15 mouse cellular contexts compared by ENCODE assay signal in the genomic region with DNA sequence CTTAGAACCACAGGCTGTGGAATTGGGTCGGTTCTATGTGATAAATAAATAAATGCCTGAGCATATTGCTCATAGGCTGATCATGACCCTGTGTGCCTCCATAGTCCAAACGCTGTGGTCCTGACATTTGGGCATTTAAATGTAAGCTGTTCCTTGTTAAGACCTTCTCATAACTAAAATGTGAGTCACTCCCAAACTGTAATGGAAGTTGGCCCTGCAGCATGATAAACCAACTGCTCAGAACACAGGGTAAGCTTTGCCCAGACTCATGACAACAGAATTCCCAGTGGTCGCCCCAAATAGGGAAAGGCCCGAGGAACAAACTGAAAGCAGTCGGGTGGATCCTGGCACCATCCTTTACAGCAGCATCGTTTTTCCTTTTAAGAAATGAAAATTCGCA. TPM values are rescaled to one million over a fixed set of nuclear protein-coding genes. Genes with fewer than 3 reads are reported as not detected.
A peak's percentile ranks its signal among the peaks of the same experiment; 100 is the strongest.
DNase-seq lines count a peak whose midpoint lies in the region; ATAC-seq and TF ChIP-seq lines count a peak whose summit lies in the region.
"Had no signal": no experiment of that assay in that cellular context is flagged by ENCODE, and none has a peak within 500 bp of the region (broad histone marks: within the 10 kb centered on the region; RNA-seq: fewer than 3 reads in every experiment).

No protein-coding gene starts in this region.

- WGBS in intestine, embryonic 16.5 days = 72% methylated on average over 7 of the region's 7 CpGs
- WGBS in intestine, postnatal 0 days = 67% methylated on average over 7 of the region's 7 CpGs

- DNase-seq in adrenal gland, postnatal 10 days = peak; percentile 20
- no peak for DNase-seq in adrenal gland, adult 18-20 months (ENCODE audit: low spot score in 2 of 2)
- peak; percentile 81 for DNase-seq in Muller cell, postnatal 12 days (ENCODE audit: inconsistent ontology term)
- DNase-seq in heart, postnatal 25 days (ENCODE audit: low spot score) = peak; percentile 8
- DNase-seq: cerebellum, adult 11-12 months; left cerebral cortex, postnatal 4 days; thymus, adult 2 months had no signal

- H3K27ac ChIP-seq in intestine, embryonic 16.5 days (ENCODE audit: low read length) = 0 out of 2 replicates have a peak overlapping the region, but pooled peaks have one; percentile 12
- H3K27ac ChIP-seq in intestine, postnatal 0 days (ENCODE audit: low read depth, low read length) = no peak overlapping the region
- H3K27ac ChIP-seq: liver, embryonic 14.5 days had no signal

- H3K4me1 ChIP-seq in intestine, embryonic 16.5 days (ENCODE audit: control insufficient read depth, insufficient read depth, low read length) = peaks cover 4% of the 10 kb centered on the region; the same call in 1 of the 2 replicates
- no peaks in the 10 kb centered on the region; the same call in 1 of the 2 replicates for H3K4me1 ChIP-seq in intestine, postnatal 0 days (replicated peaks; ENCODE audit: control insufficient read depth, insufficient read depth, low read length)

- no peak for ATAC-seq in intestine, embryonic 16.5 days
- ATAC-seq in intestine, postnatal 0 days = no peak
- ATAC-seq in frontal cortex, adult (ENCODE audit: low TSS enrichment) = no peak
- ATAC-seq in cerebellum, adult (ENCODE audit: insufficient number of reproducible peaks, low FRiP score, low TSS enrichment) = no peak
- ATAC-seq: inflammation-experienced regulatory T-cells, adult 6 months had no signal

- no peaks in the 10 kb centered on the region for H3K27me3 ChIP-seq in intestine, embryonic 16.5 days (replicated peaks; ENCODE audit: control insufficient read depth, insufficient read depth, low read length)
- H3K27me3 ChIP-seq in intestine, postnatal 0 days (replicated peaks; ENCODE audit: control insufficient read depth, insufficient read depth, low read length) = no peaks in the 10 kb centered on the region

- no peaks in the 10 kb centered on the region for H3K36me3 ChIP-seq in intestine, embryonic 16.5 days (ENCODE audit: control insufficient read depth, insufficient read depth, low read length)
- H3K36me3 ChIP-seq in intestine, postnatal 0 days (ENCODE audit: control insufficient read depth, insufficient read depth) = no peaks in the 10 kb centered on the region
- H3K36me3 ChIP-seq: G1E had no signal

- no peak overlapping the region for H3K4me3 ChIP-seq in intestine, embryonic 16.5 days (ENCODE audit: low read length)
- H3K4me3 ChIP-seq in intestine, postnatal 0 days (ENCODE audit: low read depth, low read length) = no peak overlapping the region

- H3K9me3 ChIP-seq in intestine, embryonic 16.5 days (ENCODE audit: control insufficient read depth, low read length) = no peaks in the 10 kb centered on the region
- no peaks in the 10 kb centered on the region for H3K9me3 ChIP-seq in intestine, postnatal 0 days (ENCODE audit: control insufficient read depth)

- TF ChIP-seq CTCF in intestine, postnatal 0 days (IDR thresholded peaks at IDR 0.05; ENCODE audit: low read depth) = no peak

- H3K4me2 ChIP-seq in intestine, embryonic 16.5 days (ENCODE audit: low read depth, low read length) = no peak overlapping the region
- H3K4me2 ChIP-seq in intestine, postnatal 0 days (replicated peaks; ENCODE audit: low read depth) = no peak overlapping the region

- intact Hi-C loops in heart, postnatal 25 days (cut with DNase I) = loop anchor here (5.0 kb wide), 2 partner anchors 49 to 281 kb away; partner anchors contain the start of gene Fat4

- H3K9ac ChIP-seq in intestine, embryonic 16.5 days (ENCODE audit: low read depth, low read length) = no peak overlapping the region
- no peak overlapping the region for H3K9ac ChIP-seq in intestine, postnatal 0 days (ENCODE audit: low read depth, low read length)
- H3K9ac ChIP-seq: liver, embryonic 14.5 days had no signal

RNA-seq across cellular contexts. Expression of gene Fat4, which starts 49.7 kb away (rescaled TPM):
- 10 to 100 TPM; 15.7 to 24.8 TPM for total RNA-seq in adrenal gland, postnatal 10 days (2021)
- total RNA-seq in adrenal gland, adult 18-20 months (2021) = 10 to 100 TPM in 1 of 2 experiments, 1 to 10 TPM in 1; 3.0 to 12.2 TPM
- polyA plus RNA-seq in intestine, embryonic 16.5 days (2015; fragmentation: Nextera tagmentation; extraction: Ambion mirVana) = 3.5 and 3.7 TPM in 2 replicates
- polyA plus RNA-seq in intestine, postnatal 0 days (2015; fragmentation: Nextera tagmentation; extraction: Ambion mirVana) = 2.8 and 3.0 TPM in 2 replicates
- 1 to 10 TPM; 6.3 to 7.4 TPM for total RNA-seq in heart, postnatal 25 days (2021)
- total RNA-seq: megakaryocyte-erythroid progenitor cell, adult 5-6 weeks had no signal
- polyA plus RNA-seq: G1E had no signal

Comparison
In these comparisons a context has a peak if more than half of its experiments do, and no peak if none do; other contexts are left out.
1. DNase-seq: peak in adrenal gland, postnatal 10 days (single experiment), Muller cell, postnatal 12 days (single experiment) and heart, postnatal 25 days (single experiment); none in adrenal gland, adult 18-20 months (0 of 2).